Mouse (Mus musculus) ES-Bruce4 (cell line): Measurements from ENCODE around the gene Ercc6l. TPM values are rescaled to one million over a fixed set of nuclear protein-coding genes. Genes with fewer than 3 reads are reported as not detected.

Source experiments
- H3K27ac ChIP-seq: 2 replicates; pipeline ENCODE4 v1.5.1; 2012; ENCODE audit warnings: low read length, inconsistent platforms; ENCODE audit not compliant: insufficient read depth
- H3K27me3 ChIP-seq: 2 replicates; pipeline ENCODE4 v1.6.1; 2012; ENCODE audit warnings: mild to moderate bottlenecking, low read length, inconsistent platforms; ENCODE audit not compliant: control insufficient read depth, poor library complexity, insufficient read depth, severe bottlenecking
- H3K36me3 ChIP-seq: 2 replicates; pipeline ENCODE4 v1.6.1; 2012; ENCODE audit warnings: inconsistent platforms, mild to moderate bottlenecking, low read length, moderate library complexity; ENCODE audit not compliant: control insufficient read depth, poor library complexity, insufficient read depth, severe bottlenecking
- H3K4me1 ChIP-seq: one replicate; pipeline ENCODE4 v1.8.1; 2011; ENCODE audit warnings: low read length; ENCODE audit not compliant: control insufficient read depth, insufficient read depth
- H3K4me3 ChIP-seq: 2 replicates; pipeline ENCODE4 v1.5.1; 2011; ENCODE audit warnings: low read depth, mild to moderate bottlenecking, low read length
- H3K9ac ChIP-seq: 2 replicates; pipeline ENCODE4 v1.6.1; 2012; ENCODE audit warnings: low read depth, mild to moderate bottlenecking, inconsistent platforms; ENCODE audit not compliant: poor library complexity, severe bottlenecking
- H3K9me3 ChIP-seq: replicated peaks from 2 replicates; pipeline ENCODE4 v1.6.1; 2012; ENCODE audit warnings: mild to moderate bottlenecking, low read length, inconsistent platforms; ENCODE audit not compliant: control insufficient read depth, poor library complexity, insufficient read depth, severe bottlenecking
- CTCF ChIP-seq: IDR thresholded peaks from one replicate; pipeline ENCODE4 v1.8.1; 2011; ENCODE audit warnings: low read depth, low read length
- EP300 ChIP-seq: IDR thresholded peaks from 2 replicates; pipeline ENCODE4 v1.6.1; 2011; ENCODE audit warnings: low read depth, low read length; ENCODE audit not compliant: insufficient read depth
- POLR2A ChIP-seq: IDR thresholded peaks from one replicate; pipeline ENCODE4 v1.8.1; 2011; ENCODE audit warnings: low read length; ENCODE audit not compliant: insufficient read depth
- polyA plus RNA-seq: library from polyadenylated mRNA; stranded (reverse); fragments of >200 nt; gene quantifications from 2 replicates; pipeline ENCODE4 v1.2.4, GENCODE M21; 2011; ENCODE audit warnings: low read depth; ENCODE audit not compliant: missing spikeins, insufficient read depth, insufficient read length

Gene Ercc6l
- polyA plus RNA-seq, 1 experiment = 22.3 TPM

GRCm38 (mm10) chrX:102182575-102182974 lies 25.7 kb upstream of the Ercc6l start:
- Histone ChIP-seq H3K27me3 (no peaks in the 10 kb centered on the region), H3K9ac (no peak overlapping the region), H3K4me1 (no peaks in the 10 kb centered on the region), H3K4me3 (no peak overlapping the region), H3K9me3 (no peaks in the 10 kb centered on the region), H3K36me3 (peaks cover 44% of the 10 kb centered on the region), H3K27ac (no peak overlapping the region)
- TF ChIP-seq EP300 = no peak
- TF ChIP-seq CTCF = no peak
- TF ChIP-seq POLR2A = no peak

- Histone ChIP-seq H3K4me3 (no peak overlapping the region), H3K27me3 (no peaks in the 10 kb centered on the region), H3K4me1 (no peaks in the 10 kb centered on the region), H3K9me3 (no peaks in the 10 kb centered on the region), H3K9ac (no peak overlapping the region), H3K27ac (no peak overlapping the region), H3K36me3 (no peaks in the 10 kb centered on the region)
- TF ChIP-seq POLR2A (no peak), CTCF (no peak), EP300 (no peak)
Observed at GRCm38 (mm10) chrX:102175538-102176287, 18.8 kb upstream of the Ercc6l start.

GRCm38 (mm10) chrX:102170900-102171299 lies 14.0 kb upstream of the Ercc6l start:
- H3K9me3 ChIP-seq = no peaks in the 10 kb centered on the region
- no peak for TF ChIP-seq POLR2A
- TF ChIP-seq CTCF = no peak
- H3K9ac ChIP-seq = no peak overlapping the region
- H3K4me3 ChIP-seq = no peak overlapping the region
- H3K4me1 ChIP-seq = no peaks in the 10 kb centered on the region
- no peaks in the 10 kb centered on the region for H3K36me3 ChIP-seq
- no peak overlapping the region for H3K27ac ChIP-seq
- no peaks in the 10 kb centered on the region for H3K27me3 ChIP-seq

GRCm38 (mm10) chrX:102170135-102170534 lies 13.2 kb upstream of the Ercc6l start:
- Histone ChIP-seq H3K9ac (no peak overlapping the region), H3K27me3 (no peaks in the 10 kb centered on the region)
- TF ChIP-seq EP300 (no peak), CTCF (no peak), POLR2A (no peak)

GRCm38 (mm10) chrX:102169724-102170123 lies 12.8 kb upstream of the Ercc6l start:
- H3K27me3 ChIP-seq = no peaks in the 10 kb centered on the region
- no peak overlapping the region for H3K4me3 ChIP-seq
- no peaks in the 10 kb centered on the region for H3K9me3 ChIP-seq
- no peaks in the 10 kb centered on the region for H3K4me1 ChIP-seq
- no peak overlapping the region for H3K27ac ChIP-seq
- H3K36me3 ChIP-seq = no peaks in the 10 kb centered on the region
- H3K9ac ChIP-seq = no peak overlapping the region
- TF ChIP-seq CTCF (no peak), EP300 (no peak)

More at GRCm38 (mm10) chrX:102170135-102170534, 13.2 kb upstream of the Ercc6l start:
- H3K4me3 ChIP-seq = no peak overlapping the region
- H3K27ac ChIP-seq = no peak overlapping the region
- H3K4me1 ChIP-seq = no peaks in the 10 kb centered on the region
- no peaks in the 10 kb centered on the region for H3K36me3 ChIP-seq
- H3K9me3 ChIP-seq = no peaks in the 10 kb centered on the region

- no peaks in the 10 kb centered on the region for H3K9me3 ChIP-seq
- no peak overlapping the region for H3K4me3 ChIP-seq
- no peak overlapping the region for H3K9ac ChIP-seq
- TF ChIP-seq EP300 (no peak), POLR2A (no peak), CTCF (no peak)
- no peaks in the 10 kb centered on the region for H3K27me3 ChIP-seq
- H3K27ac ChIP-seq = peak overlapping the region; percentile 31; the same call in 1 of the 2 replicates
- no peaks in the 10 kb centered on the region for H3K4me1 ChIP-seq
- no peaks in the 10 kb centered on the region for H3K36me3 ChIP-seq
Observed at GRCm38 (mm10) chrX:102166986-102167385, 10.1 kb upstream of the Ercc6l start.
